Mouse (Mus musculus) liver, postnatal 0 days (tissue): ENCODE measurements around the gene St6galnac3.

Source experiments
- CTCF ChIP-seq: sonication (generic); IDR thresholded peaks from 2 replicates; pipeline ENCODE4 v1.5.1; 2016; ENCODE audit warnings: antibody characterized with exemption, low read depth
- EP300 ChIP-seq: IDR thresholded peaks from 2 replicates; pipeline ENCODE4 v1.6.1; 2016; ENCODE audit warnings: antibody characterized with exemption, low read depth, mild to moderate bottlenecking

DNA sequence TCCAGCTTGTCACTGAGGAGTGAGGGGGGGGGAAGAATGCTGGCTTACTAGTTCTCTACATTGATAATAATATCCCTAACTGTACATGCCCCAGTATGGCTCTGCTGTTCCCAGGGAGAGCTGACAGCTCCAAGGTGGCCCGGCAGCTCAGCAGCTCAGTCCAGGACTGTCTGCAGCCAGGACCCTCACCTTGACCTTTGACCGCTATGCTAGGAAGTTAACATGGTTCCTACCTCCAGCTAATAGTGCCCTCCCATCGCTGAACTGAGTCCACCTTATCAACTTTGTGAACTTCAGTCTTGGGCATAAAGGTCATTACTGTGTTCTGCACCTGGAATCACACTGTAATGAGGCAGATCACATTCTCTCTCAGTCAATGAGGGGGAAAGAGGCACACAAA, 419.8 kb downstream of the St6galnac3 start:
- TF ChIP-seq EP300 (no peak), CTCF (no peak)
